Mouse (Mus musculus): Measurements from ENCODE around the gene Mrgbp. TPM values are rescaled to one million over a fixed set of nuclear protein-coding genes. Genes with fewer than 3 reads are reported as not detected.

Gene Mrgbp
- polyA plus RNA-seq (2017; shearing (Covaris generic)): 42.8 TPM

GRCm38 (mm10) chr2:180581002-180581401, at the start of gene Mrgbp:
Mrgbp (plus strand) TSS chr2:180581304.

GRCm38 (mm10) chr2:180589123-180589831, 8.2 kb downstream of the Mrgbp start, which contains the start of gene Ogfr:
Ogfr (plus strand) TSS chr2:180589245.

GRCm38 (mm10) chr2:180597490-180597889, 16.4 kb downstream of the Mrgbp start, which contains the start of gene Col9a3:
Col9a3 (plus strand) TSS chr2:180597790.

Other genes starting within 250 kb of the Mrgbp start
- gene Gata5, start 246.6 kb upstream of the Mrgbp start, polyA plus RNA-seq (2017; shearing (Covaris generic)): not detected
- gene Slco4a1, start 125.1 kb upstream of the Mrgbp start, polyA plus RNA-seq (2017; shearing (Covaris generic)): 3.8 TPM
- gene Ntsr1, start 81.3 kb upstream of the Mrgbp start, polyA plus RNA-seq (2017; shearing (Covaris generic)): not detected
- 62.9 TPM for gene Ogfr, start 7.9 kb downstream of the Mrgbp start, polyA plus RNA-seq (2017; shearing (Covaris generic))
- 0.65 TPM for gene Col9a3, start 16.5 kb downstream of the Mrgbp start, polyA plus RNA-seq (2017; shearing (Covaris generic))
- gene Tcfl5, start 61.4 kb downstream of the Mrgbp start, polyA plus RNA-seq (2017; shearing (Covaris generic)): not detected
- gene Dido1, start 128.7 kb downstream of the Mrgbp start, polyA plus RNA-seq (2017; shearing (Covaris generic)): 37.2 TPM
- gene Gid8, start 128.8 kb downstream of the Mrgbp start, polyA plus RNA-seq (2017; shearing (Covaris generic)): 18.7 TPM
- gene Slc17a9, start 144.0 kb downstream of the Mrgbp start, polyA plus RNA-seq (2017; shearing (Covaris generic)): 39.4 TPM
- not detected for gene Bhlhe23, start 195.6 kb downstream of the Mrgbp start, polyA plus RNA-seq (2017; shearing (Covaris generic))